Mouse (Mus musculus): ENCODE measurements around the gene Cyb5r3.

- TF ChIP-seq POLR2A (IDR thresholded peaks at IDR 0.05; ENCODE audit: control insufficient read depth in 1 of 2, insufficient read depth in 1 of 2, low read depth in 1 of 2, low read length in 2 of 2, poor library complexity in 1 of 2) (no peak), CTCF (IDR thresholded peaks at IDR 0.05 in 2 of 3, conservative IDR thresholded peaks at IDR 0.05 in 1 of 3; ENCODE audit: control insufficient read depth in 1 of 3, insufficient read depth in 1 of 3, low read depth in 2 of 3, low read length in 3 of 3, poor library complexity in 1 of 3, severe bottlenecking in 1 of 3) (no peak), ZC3H11A (IDR thresholded peaks at IDR 0.05; ENCODE audit: low read depth, low read length) (no peak), RCOR1 (IDR thresholded peaks at IDR 0.05; ENCODE audit: low read depth, low read length) (no peak), ZNF384 (IDR thresholded peaks at IDR 0.05; ENCODE audit: low read depth, low read length) (no peak), JUND (IDR thresholded peaks at IDR 0.05; ENCODE audit: low read depth, low read length) (no peak), SIN3A (IDR thresholded peaks at IDR 0.05; ENCODE audit: low read length) (no peak), TCF12 (IDR thresholded peaks at IDR 0.05; ENCODE audit: low read depth, low read length) (no peak), CHD2 (IDR thresholded peaks at IDR 0.05; ENCODE audit: low read length) (no peak), ZMIZ1 (IDR thresholded peaks at IDR 0.05; ENCODE audit: low read depth, low read length) (no peak)
These were observed 23.6 kb downstream of the Cyb5r3 start for GRCm38 (mm10) chr15:83148801-83149195.
